Mouse (Mus musculus) mouse trophoblast stem cell (cell line): ENCODE results near the gene Hist1h3i.
"Not testable (repeated sequence)": the region's sequence is repeated elsewhere in the genome, so short reads cannot be mapped to it uniquely, and the experiment has no call there.

Experiments used
- in situ Hi-C, 2 experiments: fragments of 300-500 bp; cut with MseI, MboI; formaldehyde crosslinking; loops; 2 replicates in 1 of 2; 3 replicates in 1 of 2; pipeline ENCODE4 v1.15.1; 2025

Hist1h3i gene

DNA sequence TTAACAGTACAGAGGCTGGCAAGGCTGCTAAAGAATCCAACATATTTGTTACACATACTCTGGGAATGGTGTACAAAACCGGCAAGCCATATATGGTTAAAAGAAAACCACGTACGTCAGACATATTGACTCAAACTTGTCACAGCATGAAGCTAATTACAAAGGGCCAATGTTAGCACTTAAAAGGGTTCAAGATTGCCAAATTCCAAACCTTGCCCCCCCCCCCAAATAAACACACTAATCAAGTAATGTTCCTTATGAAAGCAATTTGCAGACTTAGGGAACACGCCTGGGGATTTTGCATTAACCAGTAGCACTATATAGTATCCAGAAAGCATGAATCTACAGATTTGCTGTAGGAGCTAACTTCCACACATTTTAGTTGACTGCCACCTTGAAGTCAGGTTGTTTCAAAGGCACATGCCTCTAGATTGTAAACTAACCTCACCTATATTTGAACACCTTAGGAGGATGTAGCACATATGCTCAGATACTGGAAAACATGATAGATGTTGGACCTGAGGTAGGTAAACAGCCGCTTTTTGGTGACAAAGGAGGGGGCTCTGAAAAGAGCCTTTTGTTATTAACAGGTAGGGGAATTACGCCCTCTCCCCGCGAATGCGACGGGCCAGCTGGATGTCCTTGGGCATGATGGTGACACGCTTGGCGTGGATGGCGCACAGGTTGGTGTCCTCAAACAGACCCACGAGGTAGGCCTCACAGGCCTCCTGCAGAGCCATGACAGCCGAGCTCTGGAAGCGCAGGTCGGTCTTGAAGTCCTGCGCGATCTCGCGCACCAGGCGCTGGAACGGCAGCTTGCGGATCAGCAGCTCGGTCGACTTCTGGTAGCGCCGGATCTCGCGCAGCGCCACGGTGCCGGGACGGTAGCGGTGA, 562 bp downstream of the Hist1h3i start:
- in situ Hi-C loops = not testable (repeated sequence)

GRCm38 (mm10) chr13:21781639-21782038, 1.5 kb downstream of the Hist1h3i start:
- in situ Hi-C loops = no loop called here

DNA sequence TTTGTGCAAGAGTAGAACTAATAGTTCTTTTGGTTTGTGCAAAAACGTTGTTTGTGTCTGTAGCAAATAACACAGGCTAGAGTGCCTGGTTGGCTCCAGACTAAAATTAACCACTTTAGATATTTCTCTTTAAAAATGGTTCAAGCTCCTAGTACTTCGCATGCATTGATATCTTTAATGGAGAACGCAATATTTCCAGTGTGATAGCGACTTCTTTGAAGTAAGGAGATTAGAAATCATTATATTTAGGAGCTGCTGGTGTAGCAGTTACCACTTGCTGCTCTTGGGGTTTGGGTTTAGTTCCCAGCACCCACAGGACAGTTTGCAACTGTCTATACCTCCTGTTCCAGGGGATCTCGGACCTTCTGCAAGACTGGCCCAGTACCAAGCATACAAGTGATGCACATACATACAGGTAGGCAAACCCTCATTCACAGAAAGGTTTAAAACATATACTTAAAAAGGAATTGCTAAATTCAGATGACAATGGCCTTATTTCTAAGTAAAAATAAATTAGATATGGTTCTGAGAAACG, 2.1 kb downstream of the Hist1h3i start:
- in situ Hi-C loops = no loop called here

DNA sequence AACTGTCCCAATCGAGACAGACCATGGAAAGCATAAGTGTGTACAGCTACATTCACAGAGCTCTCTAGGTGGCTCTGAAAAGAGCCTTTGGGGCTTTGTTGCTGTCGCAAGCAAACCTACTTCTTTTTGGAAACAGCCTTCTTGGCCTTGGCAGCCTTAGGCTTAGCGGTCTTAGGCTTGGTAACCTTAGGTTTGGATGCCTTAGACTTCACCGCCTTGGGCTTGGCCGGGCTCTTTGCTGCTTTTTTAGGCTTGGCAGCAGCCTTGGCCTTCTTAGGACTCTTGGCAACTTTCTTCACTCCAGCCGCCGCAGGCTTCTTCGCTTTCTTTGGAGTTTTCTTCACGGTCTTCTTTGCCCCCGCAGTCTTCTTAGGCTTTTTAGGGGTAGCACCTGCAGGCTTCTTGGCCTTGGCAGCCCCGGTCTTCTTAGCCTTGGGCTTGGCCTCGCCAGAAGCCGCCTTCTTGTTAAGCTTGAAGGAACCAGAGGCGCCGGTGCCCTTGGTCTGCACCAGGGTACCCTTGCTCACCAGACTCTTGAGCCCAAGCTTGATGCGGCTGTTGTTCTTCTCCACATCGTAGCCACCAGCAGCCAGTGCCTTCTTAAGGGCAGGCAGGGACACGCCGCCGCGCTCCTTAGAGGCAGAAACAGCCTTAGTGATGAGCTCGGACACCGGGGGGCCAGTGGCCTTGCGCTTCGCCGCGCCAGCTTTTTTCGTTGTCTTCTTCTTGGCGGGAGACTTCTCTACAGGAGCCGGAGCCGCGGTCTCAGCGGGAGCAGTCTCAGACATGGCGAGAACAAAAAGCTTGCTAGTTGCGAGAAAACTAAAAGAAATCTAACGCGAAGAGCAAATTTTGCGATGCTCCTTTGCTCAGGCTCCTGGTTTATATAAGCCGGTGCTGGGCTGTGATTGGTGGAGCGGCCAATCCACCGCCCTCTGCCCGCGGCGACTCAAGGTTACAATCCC, 3.1 kb downstream of the Hist1h3i start, which contains the start of gene Hist1h1b:
Hist1h1b (minus strand) TSS at position 859 of the 965 bp plus-strand sequence.
- in situ Hi-C loops = no loop called here

DNA sequence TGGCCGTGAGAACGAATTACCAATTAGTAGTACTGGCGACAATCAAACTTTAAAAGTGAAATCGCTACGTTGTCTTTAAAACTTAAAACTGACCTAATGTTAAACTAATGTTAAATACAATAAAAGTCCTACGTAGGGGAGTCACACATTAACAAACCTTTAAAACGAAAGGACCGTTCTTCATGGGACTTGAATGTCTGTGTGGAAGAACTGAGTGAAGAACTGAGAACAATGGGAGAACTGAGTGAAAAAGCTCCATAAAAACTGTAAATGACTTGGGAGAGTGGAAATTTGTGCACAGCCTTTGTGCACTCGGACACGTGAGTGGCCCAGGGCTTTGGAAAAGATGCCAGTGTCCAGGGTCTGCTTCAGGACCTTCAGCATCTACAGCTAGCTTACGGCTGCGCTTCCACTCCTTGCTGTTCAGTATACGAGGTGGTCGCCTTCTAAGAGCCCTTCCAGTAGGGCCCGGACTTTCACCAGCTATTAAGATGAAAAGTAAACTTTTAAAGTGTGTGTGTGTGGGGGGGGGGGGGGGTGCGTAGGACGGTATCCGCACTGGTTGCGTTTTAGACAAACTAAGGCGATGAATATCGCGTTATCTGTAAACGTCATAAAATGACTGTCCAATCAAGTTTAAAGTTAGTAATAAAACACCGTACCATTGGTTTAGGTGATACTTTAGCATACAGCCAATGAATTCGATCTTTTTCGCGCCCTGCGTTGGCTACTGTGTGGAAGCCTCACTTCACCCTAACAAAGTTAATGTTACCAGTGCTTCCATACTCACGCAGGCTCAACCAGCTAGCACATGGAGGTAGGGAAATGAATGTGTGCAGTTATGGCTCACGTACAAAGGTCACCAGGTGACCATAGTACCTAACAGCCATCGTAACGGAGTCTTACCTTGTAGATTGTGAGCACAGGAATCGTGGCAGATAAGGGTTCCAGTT, 4.1 kb downstream of the Hist1h3i start:
- in situ Hi-C loops = no loop called here

DNA sequence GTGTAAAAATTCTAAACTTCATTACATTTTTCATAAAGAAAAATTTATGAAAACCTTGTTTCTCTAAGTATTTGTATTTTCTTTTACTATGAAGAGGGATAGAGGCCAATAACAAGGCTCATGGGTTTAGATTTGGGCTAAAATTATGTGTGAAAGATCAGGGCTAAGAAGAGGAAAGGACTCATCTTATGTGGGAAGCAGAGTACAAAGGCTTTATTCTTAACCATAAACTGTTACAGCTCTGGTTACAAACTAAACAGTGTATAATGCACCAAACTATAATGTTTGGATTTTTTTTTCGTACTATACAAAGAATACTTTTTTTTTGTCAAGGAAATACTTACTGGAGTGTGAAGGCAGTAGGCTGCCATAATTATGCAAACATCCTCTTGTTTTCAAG, 27.5 kb downstream of the Hist1h3i start:
- in situ Hi-C loops = no loop called here

DNA sequence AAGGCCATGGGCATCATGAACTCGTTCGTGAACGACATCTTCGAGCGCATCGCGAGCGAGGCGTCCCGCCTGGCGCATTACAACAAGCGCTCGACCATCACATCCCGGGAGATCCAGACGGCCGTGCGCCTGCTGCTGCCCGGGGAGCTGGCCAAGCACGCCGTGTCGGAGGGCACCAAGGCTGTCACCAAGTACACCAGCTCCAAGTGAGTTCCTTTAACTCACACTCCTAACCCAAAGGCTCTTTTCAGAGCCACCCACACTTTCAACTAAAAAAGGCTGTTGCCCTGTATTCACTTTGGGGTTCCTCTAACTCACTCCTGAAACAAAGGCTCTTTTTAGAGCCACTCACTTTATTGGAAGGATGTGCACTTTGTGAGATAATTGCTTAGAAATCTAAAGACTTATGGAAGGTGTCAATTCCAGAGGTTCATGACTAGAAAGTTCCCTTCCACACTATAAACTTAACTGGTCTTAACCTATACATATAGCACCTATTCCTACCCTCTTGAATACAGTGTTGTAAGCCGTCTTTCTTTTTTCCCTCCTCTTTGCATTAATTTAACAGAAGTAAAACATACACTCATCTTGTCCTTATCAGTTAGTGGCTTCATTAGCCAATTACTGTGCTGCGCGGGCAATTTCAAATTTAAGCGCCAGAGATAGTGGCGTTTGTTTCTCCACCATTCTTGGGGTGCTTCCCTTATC, 28.7 kb downstream of the Hist1h3i start:
- in situ Hi-C loops = not testable (repeated sequence)

- in situ Hi-C loops = not testable (repeated sequence)
Measured at GRCm38 (mm10) chr13:21753524-21754285, 29.5 kb downstream of the Hist1h3i start, which contains the start of the genes Hist1h2ak and Hist1h2bn. TSS of gene Hist1h2ak (minus strand) at chr13:21753827. TSS of gene Hist1h2bn (plus strand) at chr13:21754123.

GRCm38 (mm10) chr13:21753051-21753523, 30.1 kb downstream of the Hist1h3i start:
- in situ Hi-C loops = no loop called here

- in situ Hi-C loops = no loop called here
Measured at GRCm38 (mm10) chr13:21752356-21752755, 30.8 kb downstream of the Hist1h3i start.

- in situ Hi-C loops = no loop called here
Measured at GRCm38 (mm10) chr13:21751827-21752226, 31.3 kb downstream of the Hist1h3i start.

- in situ Hi-C loops = no loop called here
Measured at GRCm38 (mm10) chr13:21751417-21751816, 31.8 kb downstream of the Hist1h3i start.

DNA sequence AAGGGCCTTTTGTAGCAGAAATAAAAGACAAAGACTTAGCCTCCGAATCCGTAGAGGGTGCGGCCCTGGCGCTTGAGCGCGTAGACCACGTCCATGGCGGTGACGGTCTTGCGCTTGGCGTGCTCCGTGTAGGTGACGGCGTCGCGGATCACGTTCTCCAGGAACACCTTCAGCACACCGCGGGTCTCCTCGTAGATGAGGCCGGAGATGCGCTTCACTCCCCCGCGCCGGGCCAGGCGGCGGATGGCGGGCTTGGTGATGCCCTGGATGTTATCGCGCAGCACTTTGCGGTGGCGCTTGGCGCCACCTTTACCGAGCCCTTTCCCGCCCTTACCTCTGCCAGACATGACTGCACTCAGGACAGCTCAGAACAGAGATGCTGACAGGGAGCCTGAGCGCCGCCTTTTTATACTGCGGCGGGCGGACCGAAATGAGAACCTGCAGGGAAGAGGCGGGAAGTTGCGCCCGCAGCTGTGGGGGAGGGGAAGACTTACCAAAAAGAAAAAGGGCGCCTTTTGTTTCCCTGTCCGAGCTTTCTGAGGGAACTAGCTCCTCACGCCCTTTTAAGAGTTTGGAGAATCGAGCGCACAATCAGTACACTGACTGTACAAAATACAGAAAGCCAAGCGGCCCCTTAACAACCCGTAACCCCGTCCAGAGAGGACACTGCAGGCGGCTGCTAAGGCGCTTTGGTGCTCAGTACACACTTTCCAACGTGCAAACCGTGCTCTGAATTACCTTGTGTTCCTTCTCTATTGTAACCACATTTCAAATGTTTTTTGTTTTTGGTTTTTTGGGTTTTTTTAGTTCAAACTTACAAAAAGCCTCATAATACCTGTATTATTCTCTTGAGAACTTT, 32.8 kb downstream of the Hist1h3i start, which contains the start of gene Hist1h4k:
Hist1h4k (minus strand) TSS at position 347 of the 859 bp plus-strand sequence.
- in situ Hi-C loops = not testable (repeated sequence)

DNA sequence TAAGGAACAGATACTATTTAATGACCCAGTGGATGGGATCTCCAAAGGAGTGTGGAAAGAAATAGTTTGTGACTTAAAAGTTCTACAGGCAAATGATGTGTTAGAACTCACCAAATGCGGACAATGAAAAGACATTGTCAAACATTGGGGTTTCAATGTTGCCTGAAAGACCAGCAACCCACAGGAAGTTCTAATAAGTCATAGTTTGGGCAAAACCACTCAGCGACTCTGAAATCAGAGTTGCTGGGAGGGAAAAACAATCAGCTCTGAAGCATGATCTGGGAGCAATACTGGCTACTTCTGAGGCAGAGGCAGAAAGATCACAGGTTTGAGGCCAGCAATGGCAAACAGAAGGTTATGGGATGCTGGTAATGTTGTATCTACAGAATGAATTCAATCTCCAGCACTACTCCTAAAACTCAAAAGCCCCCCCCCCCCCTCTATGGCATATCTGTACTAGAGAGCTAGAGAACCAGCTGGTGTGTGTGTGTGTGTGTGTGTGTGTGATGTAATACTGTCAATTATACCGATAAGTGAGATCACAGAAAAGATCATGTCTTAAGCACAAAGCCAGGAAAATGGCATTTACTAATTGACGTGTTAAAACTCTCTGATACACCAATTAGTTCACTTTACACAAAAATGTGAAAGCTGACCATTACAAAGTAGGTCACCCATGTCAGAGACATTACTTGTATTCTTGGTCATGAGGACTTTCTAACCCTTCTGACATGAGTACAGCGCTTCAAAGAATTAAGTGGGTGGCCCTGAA, 33.6 kb downstream of the Hist1h3i start:
- in situ Hi-C loops = no loop called here

DNA sequence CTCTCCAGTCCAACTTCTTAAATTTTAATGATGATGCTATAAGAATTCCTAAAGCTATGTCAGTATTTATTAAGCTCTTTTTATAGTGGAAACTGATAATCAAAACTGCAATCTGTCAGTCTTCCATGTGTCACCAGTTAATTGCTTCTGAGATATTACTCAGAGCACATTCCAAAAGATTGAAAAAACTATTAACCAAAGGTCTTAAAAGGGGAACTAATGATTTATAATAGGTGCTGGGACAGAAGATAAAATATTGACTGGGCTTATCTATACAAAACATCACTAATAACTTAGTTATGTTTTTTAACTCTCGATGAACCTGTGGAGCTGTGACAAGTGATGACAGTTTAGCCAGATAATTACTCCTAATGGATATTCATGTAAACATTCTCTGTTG, 38.2 kb downstream of the Hist1h3i start:
- in situ Hi-C loops = no loop called here

DNA sequence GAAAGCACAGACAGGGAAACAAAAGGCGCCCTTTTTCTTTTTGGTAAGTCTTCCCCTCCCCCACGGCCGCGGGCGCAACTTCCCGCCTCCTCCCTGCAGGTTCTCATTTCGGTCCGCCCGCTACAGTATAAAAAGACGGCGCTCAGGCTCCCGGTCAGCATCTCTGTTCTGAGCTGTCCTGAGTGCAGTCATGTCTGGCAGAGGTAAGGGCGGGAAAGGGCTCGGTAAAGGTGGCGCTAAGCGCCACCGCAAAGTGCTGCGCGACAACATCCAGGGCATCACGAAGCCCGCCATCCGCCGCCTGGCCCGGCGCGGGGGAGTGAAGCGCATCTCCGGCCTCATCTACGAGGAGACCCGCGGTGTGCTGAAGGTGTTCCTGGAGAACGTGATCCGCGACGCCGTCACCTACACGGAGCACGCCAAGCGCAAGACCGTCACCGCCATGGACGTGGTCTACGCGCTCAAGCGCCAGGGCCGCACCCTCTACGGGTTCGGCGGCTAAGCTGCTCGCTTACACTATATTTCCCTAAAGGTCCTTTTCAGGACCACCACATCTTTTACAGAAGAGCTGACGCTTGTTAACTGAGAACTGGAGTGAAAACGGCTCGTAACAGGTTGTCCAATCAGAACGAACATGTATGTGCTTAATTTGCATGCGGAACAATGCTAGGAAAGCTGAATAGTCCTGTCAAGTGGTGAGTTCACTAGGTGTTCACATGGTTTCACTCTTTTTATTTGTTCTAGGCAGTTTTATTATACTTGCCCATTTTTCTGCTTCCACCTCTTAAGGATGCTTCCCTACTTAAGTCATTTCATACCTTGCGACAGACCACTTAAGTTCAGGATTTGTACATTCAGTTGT, 48.0 kb downstream of the Hist1h3i start, which contains the start of gene Hist1h4j:
Hist1h4j (plus strand) TSS at position 159 of the 862 bp plus-strand sequence.
- in situ Hi-C loops = not testable (repeated sequence)
